Mouse (Mus musculus) myocyte (in vitro differentiated cells): Measurements from ENCODE around the gene Clstn2. TPM values are rescaled to one million over a fixed set of nuclear protein-coding genes. Genes with fewer than 3 reads are reported as not detected.

Experiments
- H3K27me3 ChIP-seq: one replicate; pipeline ENCODE4 v1.6.1; 2011; ENCODE audit not compliant: control insufficient read depth, insufficient read depth, insufficient read length
- H3K36me3 ChIP-seq: one replicate; pipeline ENCODE4 v1.6.1; 2011; ENCODE audit not compliant: control insufficient read depth, insufficient read depth
- H3K4me2 ChIP-seq: one replicate; pipeline ENCODE4 v1.6.1; 2011; ENCODE audit warnings: low read depth, control low read depth
- H3K4me3 ChIP-seq: one replicate; pipeline ENCODE4 v1.5.1; 2011; ENCODE audit warnings: mild to moderate bottlenecking, control low read depth, moderate library complexity
- H3K79me2 ChIP-seq: one replicate; pipeline ENCODE4 v1.6.1; 2011; ENCODE audit not compliant: control insufficient read depth, insufficient read depth
- H3ac ChIP-seq: one replicate; pipeline ENCODE4 v1.6.1; 2011; ENCODE audit not compliant: control insufficient read depth, insufficient read length
- CEBPB ChIP-seq: IDR thresholded peaks from 2 replicates; pipeline ENCODE4 v1.6.1; 2011; ENCODE audit warnings: mild to moderate bottlenecking, moderate library complexity; ENCODE audit not compliant: poor library complexity, insufficient read depth, severe bottlenecking
- E2F4 ChIP-seq: IDR thresholded peaks from one replicate; pipeline ENCODE4 v1.6.1; 2011; ENCODE audit warnings: mild to moderate bottlenecking, control low read depth, moderate library complexity; ENCODE audit not compliant: insufficient read depth
- MAX ChIP-seq: IDR thresholded peaks from one replicate; pipeline ENCODE4 v1.6.1; 2011; ENCODE audit warnings: low read depth, mild to moderate bottlenecking, control low read depth
- MYOD1 ChIP-seq, 3 experiments: IDR thresholded peaks; one replicate each; pipeline ENCODE4 v1.6.1; 2011; ENCODE audit warnings: control low read depth in 2 of 3, low read depth in 2 of 3, mild to moderate bottlenecking in 2 of 3, moderate library complexity in 1 of 3; ENCODE audit not compliant: insufficient read length in 2 of 3, control insufficient read depth in 1 of 3
- MYOG ChIP-seq, 3 experiments: IDR thresholded peaks; one replicate each; pipeline ENCODE4 v1.6.1; 2011; ENCODE audit warnings: control low read depth in 2 of 3, low read depth in 2 of 3, mild to moderate bottlenecking in 2 of 3; ENCODE audit not compliant: insufficient read length in 2 of 3, control insufficient read depth in 1 of 3, insufficient read depth in 1 of 3
- POLR2A ChIP-seq: IDR thresholded peaks from one replicate; pipeline ENCODE4 v1.6.1; 2011; ENCODE audit warnings: low read depth, mild to moderate bottlenecking, control low read depth, moderate library complexity; ENCODE audit not compliant: insufficient read length
- POLR2AphosphoS2 ChIP-seq: IDR thresholded peaks from one replicate; pipeline ENCODE4 v1.6.1; 2011; ENCODE audit warnings: low read depth, control low read depth; ENCODE audit not compliant: insufficient read length
- REST ChIP-seq: IDR thresholded peaks from one replicate; pipeline ENCODE4 v1.6.1; 2011; ENCODE audit warnings: mild to moderate bottlenecking, control low read depth, moderate library complexity; ENCODE audit not compliant: insufficient read depth, insufficient read length
- SRF ChIP-seq: IDR thresholded peaks from one replicate; pipeline ENCODE4 v1.6.1; 2011; ENCODE audit warnings: low read depth; ENCODE audit not compliant: control insufficient read depth, insufficient read length
- TCF12 ChIP-seq: IDR thresholded peaks from one replicate; pipeline ENCODE4 v1.6.1; 2011; ENCODE audit warnings: mild to moderate bottlenecking, control low read depth; ENCODE audit not compliant: poor library complexity, insufficient read depth, severe bottlenecking
- TCF3 ChIP-seq: IDR thresholded peaks from one replicate; pipeline ENCODE4 v1.6.1; 2011; ENCODE audit warnings: low read depth, control low read depth; ENCODE audit not compliant: insufficient read length
- USF1 ChIP-seq: IDR thresholded peaks from one replicate; pipeline ENCODE4 v1.6.1; 2011; ENCODE audit warnings: low read depth, mild to moderate bottlenecking, control low read depth, moderate library complexity
- polyA plus RNA-seq: library from polyadenylated mRNA; unstranded; fragments of >200 nt; fragmentation: generic; extraction: Trizol; gene quantifications from one replicate; pipeline ENCODE4 v1.2.1, GENCODE M21; 2012; ENCODE audit warnings: missing spikeins

Gene Clstn2
- polyA plus RNA-seq, 1 experiment, result 0.02 TPM

DNA sequence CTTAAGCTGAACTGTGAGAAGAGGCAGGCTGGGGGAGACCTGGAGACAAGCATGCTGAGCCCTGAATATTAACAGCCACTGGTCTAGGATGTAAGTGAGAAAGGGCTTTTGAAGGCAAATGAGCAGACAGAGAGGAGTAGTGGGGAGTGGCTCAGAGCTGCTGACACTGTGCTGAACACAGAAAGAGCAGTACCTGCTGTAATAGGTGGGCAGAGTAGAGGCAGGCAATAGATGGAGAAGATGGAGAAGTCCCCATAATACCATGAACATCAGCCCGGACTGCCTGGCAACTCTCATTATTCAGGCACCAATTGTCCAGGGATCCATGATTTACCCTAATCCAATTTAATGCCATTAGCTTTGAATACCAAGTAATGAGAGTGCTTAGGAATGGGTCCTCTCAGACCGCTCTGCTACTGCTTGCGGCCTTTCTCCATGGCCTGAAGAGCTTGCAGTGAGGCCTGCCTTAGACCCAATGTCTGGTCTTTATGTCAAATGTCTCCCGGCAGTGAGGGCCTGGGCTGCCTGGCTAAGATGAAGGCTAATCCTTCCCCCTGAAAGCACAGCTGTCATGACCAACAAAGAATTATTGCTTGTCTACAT lies 329.0 kb downstream of the Clstn2 start:
- TF ChIP-seq CEBPB (no peak), SRF (no peak), POLR2A (no peak), MAX (no peak), MYOD1 (IDR thresholded peaks at IDR 0.05; ENCODE audit: control insufficient read depth in 1 of 3, insufficient read length in 2 of 3, low read depth in 2 of 3) (no peak), USF1 (no peak)
- no peaks in the 10 kb centered on the region for H3K36me3 ChIP-seq
- H3K4me3 ChIP-seq, result no peak overlapping the region
- H3K4me2 ChIP-seq, result no peak overlapping the region
- no peak overlapping the region for H3ac ChIP-seq
- H3K79me2 ChIP-seq, result no peaks in the 10 kb centered on the region
- no peaks in the 10 kb centered on the region for H3K27me3 ChIP-seq

DNA sequence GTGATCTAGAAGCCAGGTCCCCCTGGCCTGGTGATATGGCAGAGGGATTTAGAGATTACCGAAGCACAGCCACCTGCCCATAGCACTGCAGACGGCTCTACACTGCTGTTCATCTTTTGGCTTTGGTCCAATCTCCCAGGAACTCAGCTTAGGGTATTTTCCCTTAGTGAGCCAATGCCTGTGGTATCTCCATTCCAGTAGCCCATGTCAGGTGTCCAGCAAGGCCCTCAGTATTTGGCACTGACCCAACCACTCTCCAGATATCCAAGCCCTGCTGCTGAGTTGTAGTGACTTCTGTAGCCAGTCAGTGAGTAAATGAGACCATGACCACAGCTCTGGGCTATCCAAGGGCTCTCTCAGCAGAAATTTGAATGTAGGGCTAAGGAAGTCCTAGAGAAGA lies 330.0 kb downstream of the Clstn2 start:
- no peak overlapping the region for H3ac ChIP-seq
- no peak overlapping the region for H3K4me2 ChIP-seq
- TF ChIP-seq MAX (no peak), MYOG (IDR thresholded peaks at IDR 0.05; ENCODE audit: control insufficient read depth in 1 of 3, insufficient read depth in 1 of 3, insufficient read length in 2 of 3, low read depth in 2 of 3) (no peak), REST (no peak), SRF (no peak)
- no peaks in the 10 kb centered on the region for H3K79me2 ChIP-seq
- no peaks in the 10 kb centered on the region for H3K36me3 ChIP-seq
- no peak overlapping the region for H3K4me3 ChIP-seq
- no peaks in the 10 kb centered on the region for H3K27me3 ChIP-seq

DNA sequence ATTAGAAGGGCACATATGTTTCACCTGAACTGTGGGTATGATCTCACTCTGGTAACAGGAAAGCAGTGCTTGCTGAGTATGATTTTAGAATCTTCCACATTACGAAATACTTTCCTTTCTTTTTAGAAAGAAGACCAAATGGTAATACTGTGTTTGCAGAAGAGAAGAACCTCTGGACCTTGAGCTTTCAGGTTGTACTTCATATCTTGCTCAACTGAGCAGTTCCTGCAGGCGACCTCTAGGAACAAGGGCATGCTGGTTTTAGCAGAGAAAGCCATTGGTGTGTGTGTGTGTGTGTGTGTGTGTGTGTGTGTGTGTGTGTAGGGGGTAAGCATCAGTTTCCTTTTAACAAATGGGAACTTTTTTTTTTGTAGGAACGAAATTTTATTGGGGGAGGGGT lies 333.0 kb downstream of the Clstn2 start:
- H3K36me3 ChIP-seq, result no peaks in the 10 kb centered on the region
- H3ac ChIP-seq, result no peak overlapping the region
- H3K27me3 ChIP-seq, result no peaks in the 10 kb centered on the region
- TF ChIP-seq MYOG (IDR thresholded peaks at IDR 0.05; ENCODE audit: control insufficient read depth in 1 of 3, insufficient read depth in 1 of 3, insufficient read length in 2 of 3, low read depth in 2 of 3) (no peak), TCF3 (no peak), MAX (no peak), SRF (no peak), USF1 (no peak), TCF12 (no peak), POLR2A (no peak), E2F4 (no peak), MYOD1 (IDR thresholded peaks at IDR 0.05; ENCODE audit: control insufficient read depth in 1 of 3, insufficient read length in 2 of 3, low read depth in 2 of 3) (no peak), REST (no peak), POLR2AphosphoS2 (no peak)
- no peak overlapping the region for H3K4me2 ChIP-seq
- H3K4me3 ChIP-seq, result no peak overlapping the region
- H3K79me2 ChIP-seq, result no peaks in the 10 kb centered on the region

DNA sequence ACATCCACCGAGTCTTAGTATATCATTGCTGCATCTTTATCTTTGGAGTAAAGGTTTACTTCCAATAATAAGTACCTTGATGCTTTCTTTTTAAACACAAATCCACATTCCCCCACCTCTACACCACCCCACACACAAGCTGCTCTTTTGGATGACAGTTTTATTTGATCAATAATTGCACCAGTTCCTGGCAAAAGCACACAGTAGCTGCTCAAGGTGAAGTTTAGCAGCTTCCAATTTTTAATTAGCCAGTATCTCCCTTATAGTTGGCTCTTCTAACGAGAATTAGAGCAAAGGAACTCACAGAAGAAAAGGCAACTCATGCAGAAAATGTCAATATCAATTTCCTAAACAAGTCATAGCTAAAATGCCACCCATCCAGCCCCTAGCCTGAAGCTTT lies 334.0 kb downstream of the Clstn2 start:
- Histone ChIP-seq H3ac (no peak overlapping the region), H3K27me3 (no peaks in the 10 kb centered on the region), H3K4me2 (no peak overlapping the region), H3K4me3 (no peak overlapping the region), H3K36me3 (no peaks in the 10 kb centered on the region), H3K79me2 (no peaks in the 10 kb centered on the region)
- no peak for TF ChIP-seq SRF
- no peak for TF ChIP-seq CEBPB
- no peak for TF ChIP-seq USF1
- TF ChIP-seq E2F4, result no peak
- TF ChIP-seq MAX, result no peak
- TF ChIP-seq MYOG (IDR thresholded peaks at IDR 0.05; ENCODE audit: control insufficient read depth in 1 of 3, insufficient read depth in 1 of 3, insufficient read length in 2 of 3, low read depth in 2 of 3), result no peak
- no peak for TF ChIP-seq POLR2A
- no peak for TF ChIP-seq POLR2AphosphoS2
- TF ChIP-seq TCF3, result no peak
- TF ChIP-seq REST, result no peak
- TF ChIP-seq TCF12, result no peak
- no peak for TF ChIP-seq MYOD1 (IDR thresholded peaks at IDR 0.05; ENCODE audit: control insufficient read depth in 1 of 3, insufficient read length in 2 of 3, low read depth in 2 of 3)

DNA sequence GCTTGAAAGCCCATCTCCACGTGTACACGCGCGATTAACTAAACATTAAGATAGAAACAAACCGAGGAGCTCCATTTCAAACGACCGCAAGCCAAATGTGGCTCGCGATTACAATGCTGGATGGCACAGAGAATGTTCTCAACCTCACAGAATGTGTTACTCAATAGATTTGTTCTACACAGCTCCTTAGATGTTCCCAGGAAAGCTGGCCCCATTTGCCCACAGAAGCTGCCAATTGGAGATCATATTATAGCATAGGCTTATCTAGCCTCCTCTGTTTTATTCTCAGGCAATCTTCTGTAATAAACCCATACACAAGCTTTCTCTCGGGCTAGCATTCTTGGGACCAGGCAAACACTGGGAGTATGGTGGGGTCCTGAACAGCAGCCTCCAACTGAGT lies 334.9 kb downstream of the Clstn2 start:
- no peaks in the 10 kb centered on the region for H3K36me3 ChIP-seq
- no peak overlapping the region for H3ac ChIP-seq
- no peak overlapping the region for H3K4me3 ChIP-seq
- no peaks in the 10 kb centered on the region for H3K79me2 ChIP-seq
- no peak for TF ChIP-seq REST
- H3K4me2 ChIP-seq, result no peak overlapping the region
- H3K27me3 ChIP-seq, result no peaks in the 10 kb centered on the region
